Mouse (Mus musculus): Measurements from ENCODE around the gene Kat5.

The Kat5 gene

GRCm38 (mm10) chr19:5609547-5610404, at the start of gene Kat5:
Kat5 (minus strand) TSS chr19:5610237.
- peak; percentile 89 to 92 for DNase-seq (ENCODE audit: low spot score in 2 of 2)

- peak in 1 of 2 experiments; percentile 56 for DNase-seq (ENCODE audit: low spot score in 2 of 2)
Observed at GRCm38 (mm10) chr19:5654720-5655298, 44.8 kb upstream of the Kat5 start.

- DNase-seq (ENCODE audit: low spot score in 2 of 2): no peak
Observed at GRCm38 (mm10) chr19:5653969-5654719, 44.1 kb upstream of the Kat5 start.

- no peak for DNase-seq (ENCODE audit: low spot score in 2 of 2)
Observed at GRCm38 (mm10) chr19:5652570-5652969, 42.5 kb upstream of the Kat5 start.

- no peak for DNase-seq (ENCODE audit: low spot score in 2 of 2)
Observed at GRCm38 (mm10) chr19:5651502-5652274, 41.7 kb upstream of the Kat5 start.

GRCm38 (mm10) chr19:5649298-5649741, 39.3 kb upstream of the Kat5 start:
- no peak for DNase-seq (ENCODE audit: low spot score in 2 of 2)

- peak; percentile 80 to 83 for DNase-seq (ENCODE audit: low spot score in 2 of 2)
Observed at GRCm38 (mm10) chr19:5648401-5649297, 38.6 kb upstream of the Kat5 start.

- no peak for DNase-seq (ENCODE audit: low spot score in 2 of 2)
Observed at GRCm38 (mm10) chr19:5647791-5648190, 37.8 kb upstream of the Kat5 start.

GRCm38 (mm10) chr19:5646731-5647330, 36.8 kb upstream of the Kat5 start:
- no peak for DNase-seq (ENCODE audit: low spot score in 2 of 2)

GRCm38 (mm10) chr19:5645280-5645679, 35.2 kb upstream of the Kat5 start:
- no peak for DNase-seq (ENCODE audit: low spot score in 2 of 2)

- no peak for DNase-seq (ENCODE audit: low spot score in 2 of 2)
Observed at GRCm38 (mm10) chr19:5641641-5642040, 31.6 kb upstream of the Kat5 start.

GRCm38 (mm10) chr19:5641021-5641420, 31.0 kb upstream of the Kat5 start:
- DNase-seq (ENCODE audit: low spot score in 2 of 2): no peak

- DNase-seq (ENCODE audit: low spot score in 2 of 2): no peak
Observed at GRCm38 (mm10) chr19:5640339-5640738, 30.3 kb upstream of the Kat5 start.

- DNase-seq (ENCODE audit: low spot score in 2 of 2): no peak
Observed at GRCm38 (mm10) chr19:5638416-5639005, 28.5 kb upstream of the Kat5 start.

- DNase-seq (ENCODE audit: low spot score in 2 of 2): peak; percentile 87 to 90
Observed at GRCm38 (mm10) chr19:5637069-5638047, 27.3 kb upstream of the Kat5 start, which contains the start of gene Rela. Rela (plus strand) TSS chr19:5637483.

GRCm38 (mm10) chr19:5636571-5637041, 26.6 kb upstream of the Kat5 start:
- no peak for DNase-seq (ENCODE audit: low spot score in 2 of 2)

- no peak for DNase-seq (ENCODE audit: low spot score in 2 of 2)
Observed at GRCm38 (mm10) chr19:5636036-5636570, 26.1 kb upstream of the Kat5 start.

- no peak for DNase-seq (ENCODE audit: low spot score in 2 of 2)
Observed at GRCm38 (mm10) chr19:5632120-5632519, 22.1 kb upstream of the Kat5 start.
